Mouse (Mus musculus): ENCODE data around the gene Zbtb7b.

Gene Zbtb7b

GRCm38 (mm10) chr3:89365153-89365485 is 29.5 kb downstream of the Zbtb7b start, which contains the start of gene Dcst1:
Gene Dcst1, minus strand, starts transcription at chr3:89365253.
- DNase-seq: no peak

- DNase-seq: no peak
Measured at GRCm38 (mm10) chr3:89364631-89365030, 29.9 kb downstream of the Zbtb7b start.

- DNase-seq: no peak
Measured at GRCm38 (mm10) chr3:89361675-89362074, 32.9 kb downstream of the Zbtb7b start, which contains the start of gene Dcst2. Gene Dcst2, plus strand, starts transcription at chr3:89361975.

- DNase-seq: no peak
Measured at GRCm38 (mm10) chr3:89360237-89360636, 34.3 kb downstream of the Zbtb7b start.

- DNase-seq: no peak
Measured at GRCm38 (mm10) chr3:89359630-89360029, 34.9 kb downstream of the Zbtb7b start.

GRCm38 (mm10) chr3:89356029-89356428 is 38.5 kb downstream of the Zbtb7b start:
- no peak for DNase-seq

GRCm38 (mm10) chr3:89355512-89355902 is 39.1 kb downstream of the Zbtb7b start:
- no peak for DNase-seq

GRCm38 (mm10) chr3:89354816-89355511 is 39.6 kb downstream of the Zbtb7b start:
- DNase-seq: peak; percentile 84

- DNase-seq: no peak
Measured at GRCm38 (mm10) chr3:89351271-89351670, 43.3 kb downstream of the Zbtb7b start.

GRCm38 (mm10) chr3:89349869-89350501 is 44.6 kb downstream of the Zbtb7b start, which contains the start of gene Adam15:
Gene Adam15, minus strand, starts transcription at chr3:89349996.
- DNase-seq: peak; percentile 92

- no peak for DNase-seq
Measured at GRCm38 (mm10) chr3:89348911-89349868, 45.4 kb downstream of the Zbtb7b start.

- DNase-seq: no peak
Measured at GRCm38 (mm10) chr3:89347916-89348315, 46.7 kb downstream of the Zbtb7b start.

- no peak for DNase-seq
Measured at GRCm38 (mm10) chr3:89346815-89347540, 47.6 kb downstream of the Zbtb7b start.

GRCm38 (mm10) chr3:89343279-89343678 is 51.3 kb downstream of the Zbtb7b start:
- no peak for DNase-seq

GRCm38 (mm10) chr3:89341794-89342193 is 52.8 kb downstream of the Zbtb7b start:
- no peak for DNase-seq

GRCm38 (mm10) chr3:89340465-89340864 is 54.1 kb downstream of the Zbtb7b start:
- DNase-seq: peak; percentile 90

GRCm38 (mm10) chr3:89339416-89339815 is 55.2 kb downstream of the Zbtb7b start:
- DNase-seq: peak; percentile 72

- peak; percentile 90 for DNase-seq
Measured at GRCm38 (mm10) chr3:89337721-89338578, 56.6 kb downstream of the Zbtb7b start, which contains the start of gene Efna4. Gene Efna4, minus strand, starts transcription at chr3:89338028.

- DNase-seq: no peak
Measured at GRCm38 (mm10) chr3:89337062-89337720, 57.4 kb downstream of the Zbtb7b start.

GRCm38 (mm10) chr3:89336529-89336928 is 58.0 kb downstream of the Zbtb7b start:
- no peak for DNase-seq

- no peak for DNase-seq
Measured at GRCm38 (mm10) chr3:89333053-89333452, 61.5 kb downstream of the Zbtb7b start.

Measured in embryo, embryonic 11 days (tissue).